Mouse (Mus musculus): Measurements from ENCODE around the gene Syt17.

- TF ChIP-seq POLR2A (IDR thresholded peaks at IDR 0.05; ENCODE audit: borderline replicate concordance, low read depth, low read length) = no peak
- TF ChIP-seq CTCF (IDR thresholded peaks at IDR 0.05; ENCODE audit: low read depth, low read length) = no peak
These were observed 19.1 kb downstream of the Syt17 start for GRCm38 (mm10) chr7:118428937-118429336.
